Mouse (Mus musculus): ENCODE measurements around the gene H2-M11. TPM values are rescaled to one million over a fixed set of nuclear protein-coding genes. Genes with fewer than 3 reads are reported as not detected.

Gene H2-M11
- not detected in 2 replicates for polyA plus RNA-seq (2014; fragmentation: Nextera tagmentation; extraction: Ambion mirVana)

DNA sequence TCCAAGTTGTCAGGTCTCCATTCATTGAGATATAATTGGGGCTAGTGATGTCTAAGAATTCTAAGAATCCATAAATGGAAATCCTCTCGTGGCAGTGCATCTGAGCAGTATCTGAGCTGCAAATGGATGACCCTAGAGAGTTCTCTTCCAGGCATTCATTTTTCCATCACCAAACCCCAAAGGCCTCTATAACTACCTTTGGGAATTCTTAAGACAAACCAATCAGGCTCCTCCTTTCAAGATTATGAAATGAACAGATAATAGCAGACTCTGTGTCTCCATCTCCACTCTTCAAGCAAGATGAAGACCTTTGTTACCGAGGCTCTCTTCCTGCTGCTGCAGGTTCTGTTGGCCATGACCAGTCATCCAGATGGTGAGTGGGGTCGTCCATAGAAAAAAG is at the start of gene H2-M11:
Gene H2-M11 (plus strand): TSS at position 301 of the 400 bp plus-strand sequence.
- ATAC-seq (replicated peaks; ENCODE audit: low FRiP score) (no peak), DNase-seq (ENCODE audit: low spot score) (no peak)
- no peaks in the 10 kb centered on the region for H3K36me3 ChIP-seq (ENCODE audit: control insufficient read depth, insufficient read depth, low read length)
- no peak within 1 kb of the TSS for H3K9ac ChIP-seq (ENCODE audit: low read length)
- no peaks in the 10 kb centered on the region for H3K9me3 ChIP-seq (ENCODE audit: control insufficient read depth, low read length)
- no peak within 1 kb of the TSS for H3K4me2 ChIP-seq (ENCODE audit: low read depth, low read length, severe bottlenecking)
- no peak within 1 kb of the TSS for H3K27ac ChIP-seq (ENCODE audit: low read depth, low read length)
- no peaks in the 10 kb centered on the region for H3K27me3 ChIP-seq (ENCODE audit: control insufficient read depth, insufficient read depth, low read length)
- WGBS: 73% methylated on average over 3 of the region's 3 CpGs
- H3K4me1 ChIP-seq (replicated peaks; ENCODE audit: control insufficient read depth, insufficient read depth, low read length): no peaks in the 10 kb centered on the region
- H3K4me3 ChIP-seq (ENCODE audit: low read depth, low read length): no peak within 1 kb of the TSS

GRCm38 (mm10) chr17:36500435-36500834 is 46.4 kb upstream of the H2-M11 start:
- no peaks in the 10 kb centered on the region for H3K36me3 ChIP-seq (ENCODE audit: control insufficient read depth, insufficient read depth, low read length)
- no peaks in the 10 kb centered on the region for H3K4me1 ChIP-seq (replicated peaks; ENCODE audit: control insufficient read depth, insufficient read depth, low read length)
- no peak overlapping the region for H3K4me2 ChIP-seq (ENCODE audit: low read depth, low read length, severe bottlenecking)
- H3K9ac ChIP-seq (ENCODE audit: low read length): no peak overlapping the region
- H3K27ac ChIP-seq (ENCODE audit: low read depth, low read length): no peak overlapping the region
- ATAC-seq (replicated peaks; ENCODE audit: low FRiP score) (no peak), DNase-seq (ENCODE audit: low spot score) (no peak)
- 57% methylated on average over 1 of the region's 1 CpGs for WGBS
- no peaks in the 10 kb centered on the region for H3K27me3 ChIP-seq (ENCODE audit: control insufficient read depth, insufficient read depth, low read length)
- H3K4me3 ChIP-seq (ENCODE audit: low read depth, low read length): no peak overlapping the region
- no peaks in the 10 kb centered on the region for H3K9me3 ChIP-seq (ENCODE audit: control insufficient read depth, low read length)

DNA sequence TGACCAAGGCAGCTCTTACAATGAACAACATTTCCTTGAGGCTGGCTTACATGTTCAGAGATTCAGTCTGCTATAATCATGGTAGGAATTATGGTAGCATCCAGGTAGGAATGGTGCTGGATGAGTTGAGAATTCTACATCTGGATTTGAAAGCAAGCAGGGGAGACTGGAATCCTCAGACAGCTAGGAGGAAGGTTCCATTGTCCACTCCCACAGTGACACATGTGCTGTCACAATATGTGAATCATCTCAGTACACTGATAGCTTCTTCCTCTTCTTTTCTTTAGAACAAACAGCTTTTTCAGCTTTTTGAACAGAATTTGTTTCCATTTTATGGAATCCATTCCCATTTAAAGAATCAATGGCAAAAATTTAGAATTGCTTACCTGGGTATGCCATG is 43.0 kb upstream of the H2-M11 start:
- Histone ChIP-seq H3K4me3 (ENCODE audit: low read depth, low read length) (no peak overlapping the region), H3K27me3 (ENCODE audit: control insufficient read depth, insufficient read depth, low read length) (no peaks in the 10 kb centered on the region), H3K36me3 (ENCODE audit: control insufficient read depth, insufficient read depth, low read length) (no peaks in the 10 kb centered on the region), H3K9me3 (ENCODE audit: control insufficient read depth, low read length) (no peaks in the 10 kb centered on the region), H3K9ac (ENCODE audit: low read length) (no peak overlapping the region), H3K4me1 (replicated peaks; ENCODE audit: control insufficient read depth, insufficient read depth, low read length) (no peaks in the 10 kb centered on the region), H3K27ac (ENCODE audit: low read depth, low read length) (no peak overlapping the region), H3K4me2 (ENCODE audit: low read depth, low read length, severe bottlenecking) (no peak overlapping the region)
- ATAC-seq (replicated peaks; ENCODE audit: low FRiP score) (no peak), DNase-seq (ENCODE audit: low spot score) (no peak)

Other genes with a start within 250 kb of the H2-M11 start
- gene H2-M10.1, start 220.9 kb upstream of the H2-M11 start, polyA plus RNA-seq (2014; fragmentation: Nextera tagmentation; extraction: Ambion mirVana): not detected in 2 replicates
- gene H2-M10.3, start 178.7 kb upstream of the H2-M11 start, polyA plus RNA-seq (2014; fragmentation: Nextera tagmentation; extraction: Ambion mirVana): not detected in 2 replicates
- not detected in 2 replicates for gene H2-M10.4, start 84.7 kb upstream of the H2-M11 start, polyA plus RNA-seq (2014; fragmentation: Nextera tagmentation; extraction: Ambion mirVana)
- not detected in 2 replicates for gene H2-M9, start 95.6 kb downstream of the H2-M11 start, polyA plus RNA-seq (2014; fragmentation: Nextera tagmentation; extraction: Ambion mirVana)
- not detected in 2 replicates for gene H2-M1, start 125.1 kb downstream of the H2-M11 start, polyA plus RNA-seq (2014; fragmentation: Nextera tagmentation; extraction: Ambion mirVana)
- gene H2-M10.5, start 225.8 kb downstream of the H2-M11 start, polyA plus RNA-seq (2014; fragmentation: Nextera tagmentation; extraction: Ambion mirVana): not detected in 2 replicates